Mouse (Mus musculus) retina, postnatal 7 days (tissue): ENCODE data around the gene Vps29.

Experiments
- DNase-seq: peaks from one replicate; pipeline ENCODE4 v3.0.0-alpha.2; 2012; ENCODE audit warnings: low read depth, low spot score

Gene Vps29

GRCm38 (mm10) chr5:122336554-122337294, 17.4 kb upstream of the Vps29 start:
- no peak for DNase-seq

DNA sequence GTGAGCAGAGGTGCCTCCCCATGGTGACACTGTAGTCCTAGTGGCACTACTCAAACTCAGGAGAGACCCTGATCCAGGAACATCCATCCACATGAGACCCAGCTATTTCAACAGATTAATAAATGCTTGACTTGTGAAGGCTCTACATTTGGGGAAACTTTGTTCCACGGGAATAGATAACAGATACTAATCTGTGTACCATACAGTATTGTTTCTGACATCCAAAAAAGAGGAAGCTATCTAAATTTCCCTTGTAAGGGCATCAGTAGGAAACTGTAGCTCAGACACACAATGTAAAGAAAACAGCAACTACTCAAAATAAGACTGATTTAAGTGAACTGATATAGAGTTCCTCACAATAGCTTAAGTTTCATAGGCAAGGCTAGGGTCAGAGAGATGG, 11.3 kb upstream of the Vps29 start:
- DNase-seq = no peak

DNA sequence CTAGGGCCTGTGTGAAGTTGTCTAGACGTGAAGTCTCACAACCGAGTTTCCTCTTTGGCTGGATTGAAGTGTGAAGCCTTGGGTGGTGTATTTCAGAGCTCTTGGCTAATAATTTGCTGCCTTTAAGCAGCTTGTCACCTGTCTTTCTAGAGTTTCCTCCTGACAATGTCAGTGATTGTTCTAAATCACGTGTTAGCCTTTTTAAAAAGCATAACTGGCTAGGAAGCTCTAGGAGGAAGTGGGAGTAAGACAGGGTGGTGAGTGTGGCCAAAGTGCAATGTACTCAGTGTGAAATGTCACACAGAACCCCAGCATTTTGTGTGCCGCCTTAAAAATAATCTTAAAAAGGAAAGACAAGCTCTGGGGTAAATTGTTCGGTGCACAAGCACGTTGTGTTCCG, 10.4 kb upstream of the Vps29 start:
- no peak for DNase-seq

- peak; percentile 73 for DNase-seq
Measured at GRCm38 (mm10) chr5:122344260-122344659, 9.9 kb upstream of the Vps29 start.

- no peak for DNase-seq
Measured at GRCm38 (mm10) chr5:122345777-122346176, 8.4 kb upstream of the Vps29 start.

DNA sequence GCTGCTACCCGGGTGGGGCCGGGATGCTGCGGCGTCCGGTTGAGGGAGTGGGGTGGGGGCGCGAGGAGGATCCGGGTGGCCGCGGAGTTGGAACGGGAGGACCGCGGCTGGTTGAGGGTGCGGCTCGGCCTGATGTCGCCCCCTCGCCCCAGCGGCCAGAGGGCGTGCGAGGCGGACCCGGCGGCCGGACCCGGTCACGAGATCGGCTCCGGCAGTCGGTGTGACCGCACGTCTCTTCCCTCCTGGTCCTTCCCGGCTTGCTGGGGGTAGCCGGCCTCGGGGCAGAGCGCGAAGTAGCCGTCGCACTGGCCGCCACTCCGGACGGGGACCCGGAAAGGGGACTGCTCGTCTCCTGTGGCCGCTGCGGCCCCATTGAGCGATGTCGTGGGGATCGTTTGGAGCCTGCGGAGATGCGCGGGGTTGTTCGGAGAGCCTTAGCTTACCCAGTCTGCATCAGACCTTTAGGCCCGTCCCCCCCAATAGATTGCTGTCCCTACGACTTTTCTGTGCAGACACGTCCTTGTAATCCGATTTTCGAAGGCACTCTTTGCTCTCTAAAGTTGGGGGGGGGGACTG, 411 bp downstream of the Vps29 start:
- DNase-seq = no peak

DNA sequence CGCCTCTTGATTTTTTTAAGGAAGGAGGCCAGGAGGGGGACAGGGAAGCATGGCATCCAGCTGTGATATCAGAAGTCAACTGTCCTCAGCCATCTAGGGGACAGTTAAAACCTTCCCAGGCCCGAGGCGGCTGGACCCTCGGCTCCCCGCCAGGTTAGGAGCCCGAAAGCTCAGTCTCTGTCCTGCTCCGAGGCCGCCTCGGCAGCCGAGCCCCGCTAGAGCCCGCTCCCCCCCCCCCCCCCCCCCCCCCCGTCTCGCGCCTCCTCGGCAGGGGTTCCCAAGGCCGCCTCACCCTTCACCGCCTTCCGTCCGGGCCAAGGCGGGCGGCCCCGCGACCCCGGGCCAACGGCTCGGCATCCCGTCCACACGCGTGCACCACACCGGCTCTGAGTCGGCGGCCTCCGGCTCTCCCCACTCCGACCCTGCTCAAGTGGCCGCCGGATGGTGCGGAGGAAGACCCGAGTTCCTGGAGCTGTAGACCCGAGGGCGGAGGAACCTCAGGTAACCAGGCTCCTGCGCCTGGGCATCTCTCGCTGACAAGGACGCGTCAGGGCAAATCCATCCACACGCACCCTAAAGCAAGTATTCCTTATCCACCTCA, 17.5 kb downstream of the Vps29 start, which contains the start of gene Gpn3:
Gpn3 (plus strand) TSS at position 286 of the 601 bp plus-strand sequence.
- DNase-seq = no peak

- peak; percentile 100 for DNase-seq
Measured at GRCm38 (mm10) chr5:122372192-122372769, 18.1 kb downstream of the Vps29 start, which contains the start of gene Fam216a. Gene Fam216a (minus strand): TSS chr5:122372364.

- DNase-seq = no peak
Measured at GRCm38 (mm10) chr5:122372878-122373277, 18.7 kb downstream of the Vps29 start.

DNA sequence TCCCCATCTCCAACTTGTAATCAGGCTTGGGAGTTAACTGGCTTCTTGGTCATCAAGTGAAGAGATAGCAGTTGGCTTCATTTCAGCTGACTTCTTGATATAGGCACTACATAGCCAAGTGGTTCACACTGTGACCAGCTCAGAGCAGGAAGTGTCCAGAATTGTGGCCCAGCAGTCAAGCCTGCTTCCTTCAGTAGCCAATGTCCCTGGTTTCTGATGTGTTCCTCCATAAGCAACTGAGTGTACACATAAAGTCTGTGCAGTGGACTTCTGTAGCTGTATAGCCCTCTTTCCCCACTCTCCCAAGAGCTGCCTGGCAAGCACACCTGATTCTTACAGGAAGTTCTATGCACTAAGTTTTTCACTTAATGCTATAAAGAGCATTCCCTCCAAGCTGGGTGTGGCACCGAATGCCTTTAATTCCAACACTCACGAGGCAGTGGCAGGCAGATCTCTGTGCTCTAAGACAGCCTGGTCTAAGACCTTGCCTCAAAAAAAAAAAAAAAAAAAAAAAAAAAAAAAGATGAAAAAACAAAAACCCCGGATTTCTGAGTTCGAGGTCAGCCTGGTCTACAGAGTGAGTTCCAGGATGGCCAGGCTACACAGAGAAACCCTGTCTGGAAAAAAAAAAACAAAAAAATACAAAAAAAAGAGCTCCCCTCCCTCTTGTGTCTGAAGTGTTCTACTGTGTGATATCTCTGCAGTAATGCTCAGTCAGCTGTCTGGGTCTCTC, 23.1 kb downstream of the Vps29 start:
- DNase-seq = no peak

GRCm38 (mm10) chr5:122378171-122378570, 24.0 kb downstream of the Vps29 start:
- no peak for DNase-seq

- peak; percentile 76 for DNase-seq
Measured at GRCm38 (mm10) chr5:122379374-122380155, 25.4 kb downstream of the Vps29 start.

DNA sequence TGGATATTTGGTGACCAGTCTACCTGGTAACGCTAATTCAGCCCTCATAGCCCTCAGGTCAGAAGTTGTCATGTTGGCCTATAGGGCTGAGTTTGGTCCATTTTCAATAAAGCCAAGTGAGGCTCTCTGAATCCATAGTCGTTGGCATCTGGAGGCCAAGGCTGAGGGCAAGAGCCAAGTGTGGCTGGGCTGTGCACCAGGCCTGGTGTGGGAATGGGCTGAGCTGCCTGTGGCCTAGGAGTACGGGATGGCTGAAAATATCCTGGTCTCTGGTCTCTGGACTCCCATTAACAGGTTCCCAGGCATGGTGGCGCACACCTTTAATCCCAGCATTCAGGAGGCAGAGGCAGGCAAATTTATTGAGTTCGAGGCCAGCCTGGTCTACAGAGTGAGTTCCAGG, 35.8 kb downstream of the Vps29 start:
- no peak for DNase-seq

DNA sequence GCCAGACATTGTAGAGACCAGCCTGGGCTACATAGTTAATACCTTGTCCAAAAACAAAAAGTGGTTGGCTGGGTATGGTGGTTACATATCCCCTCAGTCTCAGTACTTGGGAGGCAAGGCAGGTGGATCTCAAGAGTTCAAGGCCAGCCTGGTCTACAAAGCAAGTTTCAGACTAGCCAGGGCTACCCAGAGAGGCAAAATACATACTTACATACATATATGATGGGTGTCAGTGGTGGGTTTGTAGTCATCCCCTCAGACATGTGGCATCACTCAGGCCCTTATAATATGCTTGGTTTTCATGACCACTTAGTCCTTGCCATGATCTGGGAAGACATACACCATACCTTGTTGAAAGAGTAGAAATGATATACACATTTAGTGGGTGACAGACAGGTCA, 36.5 kb downstream of the Vps29 start:
- no peak for DNase-seq

DNA sequence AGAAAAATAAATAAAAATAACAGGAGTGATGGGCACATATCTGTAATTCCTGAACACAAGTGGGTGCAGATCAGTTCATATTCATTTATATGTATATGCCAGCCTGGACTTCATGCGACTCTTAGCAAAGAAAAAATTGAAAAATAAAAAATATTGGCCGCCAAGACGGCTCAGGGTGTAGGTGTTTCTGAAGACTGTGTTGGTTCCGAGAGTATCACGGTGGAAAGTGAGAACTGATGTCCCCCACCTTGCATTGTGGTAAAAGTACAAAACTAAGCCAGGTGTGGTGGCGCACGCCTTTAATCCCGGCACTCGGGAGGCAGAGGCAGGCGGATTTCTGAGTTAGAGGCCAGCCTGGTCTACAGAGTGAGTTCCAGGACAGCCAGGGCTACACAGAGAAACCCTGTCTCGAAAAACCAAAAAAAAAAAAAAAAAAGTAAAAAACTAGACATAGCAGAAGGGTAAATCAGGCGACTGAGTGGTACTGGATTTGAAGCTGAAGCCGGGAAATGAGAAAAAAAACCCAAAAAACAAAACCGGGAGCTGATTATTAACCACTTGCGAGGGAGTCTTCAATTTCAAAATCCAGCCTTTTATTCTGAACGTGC, 37.1 kb downstream of the Vps29 start:
- no peak for DNase-seq

DNA sequence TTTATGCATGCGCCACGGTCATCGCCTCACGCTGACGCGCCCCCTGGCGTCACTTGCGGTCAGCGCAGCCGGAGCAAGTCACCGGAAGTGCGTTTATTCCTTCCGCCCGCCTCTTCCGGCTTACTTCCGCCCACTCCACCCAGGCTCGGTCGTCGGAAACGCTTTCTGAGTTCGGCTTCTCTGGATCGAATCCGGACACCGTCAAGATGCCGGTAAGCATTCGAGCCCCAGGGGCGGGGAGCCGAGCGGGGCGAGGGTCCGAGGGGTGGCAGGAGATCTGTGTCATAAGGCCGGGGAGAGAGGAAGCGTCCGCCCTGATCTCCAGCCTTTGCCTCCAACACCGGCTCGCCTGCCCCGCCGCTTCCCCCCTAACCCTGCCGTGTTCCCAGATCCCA, 37.6 kb downstream of the Vps29 start, which contains the start of gene Arpc3:
Arpc3 (plus strand) TSS at position 93 of the 395 bp plus-strand sequence.
- peak; percentile 84 for DNase-seq

DNA sequence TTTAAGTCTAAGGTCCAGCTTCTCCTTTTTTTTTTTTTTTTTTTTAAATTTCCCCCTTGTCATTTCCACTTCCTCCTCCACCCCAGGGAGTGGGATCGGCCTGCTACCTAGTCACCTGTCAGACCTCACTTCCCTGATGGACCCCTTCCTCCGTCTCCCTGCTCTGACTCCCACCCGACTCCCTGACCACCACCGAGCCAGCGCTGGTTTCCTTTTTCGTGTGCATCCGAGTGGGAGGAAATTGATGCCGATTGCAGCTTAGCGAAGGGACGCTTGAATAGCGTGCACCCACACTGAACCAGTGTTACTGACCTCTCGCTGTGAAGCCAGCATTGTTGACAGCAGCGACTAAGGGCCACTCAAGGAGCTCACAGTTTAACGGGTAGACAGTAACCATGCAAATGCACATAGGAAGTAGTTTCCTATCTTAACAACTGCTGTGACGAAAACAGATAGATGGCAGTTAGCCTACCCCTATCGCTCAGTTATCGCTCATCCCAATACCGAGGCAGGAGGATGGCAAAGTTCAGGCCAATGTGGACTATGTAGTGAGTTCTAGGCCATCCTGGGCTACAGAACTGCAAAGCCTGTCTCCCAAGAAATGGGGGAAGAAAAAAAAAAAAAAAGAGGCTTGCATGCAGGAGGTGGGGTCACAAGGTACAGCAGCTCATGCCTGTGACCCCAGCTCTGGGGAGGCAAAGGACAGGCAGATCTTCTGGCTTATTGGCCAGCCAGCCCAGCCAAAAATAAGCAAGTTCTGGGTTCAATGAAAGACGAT, 38.2 kb downstream of the Vps29 start:
- no peak for DNase-seq

DNA sequence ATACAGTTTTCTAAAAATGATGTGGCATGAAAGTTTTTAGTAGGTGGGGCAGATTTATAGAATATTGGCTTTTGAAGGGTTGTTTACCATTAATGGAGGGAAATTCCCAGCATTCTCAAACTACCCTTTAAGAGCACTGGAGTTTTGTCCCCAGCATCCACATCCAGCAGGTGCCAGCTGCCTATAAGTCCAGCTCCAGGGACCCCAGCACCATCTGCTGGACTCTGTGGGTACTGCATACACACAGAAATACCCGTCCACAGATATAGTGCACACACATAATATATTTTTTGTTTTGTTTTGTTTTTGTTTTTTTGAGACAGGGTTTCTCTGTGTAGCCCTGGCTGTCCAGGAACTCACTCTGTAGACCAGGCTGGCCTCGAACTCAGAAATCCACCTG, 39.7 kb downstream of the Vps29 start:
- peak; percentile 58 for DNase-seq

DNA sequence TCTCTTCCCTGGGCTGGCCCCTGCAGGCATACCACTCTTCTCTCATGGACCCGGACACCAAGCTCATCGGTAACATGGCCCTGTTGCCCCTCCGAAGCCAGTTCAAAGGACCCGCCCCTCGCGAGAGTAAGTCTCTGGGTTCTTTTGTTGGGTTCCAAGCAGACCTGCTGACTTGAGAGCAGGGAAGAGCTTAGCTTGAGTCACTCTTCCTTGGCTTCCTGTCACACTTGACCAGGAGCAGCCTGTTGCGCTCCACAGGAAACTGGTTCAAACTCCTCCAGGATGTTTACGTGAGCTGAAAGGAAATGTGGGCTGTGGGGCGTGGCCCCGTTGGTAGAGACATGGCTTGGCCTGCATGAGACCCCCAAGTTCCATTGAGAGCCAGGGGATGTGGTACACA, 42.6 kb downstream of the Vps29 start:
- no peak for DNase-seq

- DNase-seq = no peak
Measured at GRCm38 (mm10) chr5:122397495-122397894, 43.3 kb downstream of the Vps29 start.
